Mouse (Mus musculus) heart, postnatal 0 days (tissue): ENCODE data around the gene Kif26b.

Experiments
- CTCF ChIP-seq: IDR thresholded peaks from 2 replicates; pipeline ENCODE4 v1.5.1; 2016; ENCODE audit warnings: antibody characterized with exemption, control low read depth, low read depth
- EP300 ChIP-seq: IDR thresholded peaks from 2 replicates; pipeline ENCODE4 v1.6.1; 2016; ENCODE audit warnings: antibody characterized with exemption, low read depth

GRCm38 (mm10) chr1:178677630-178678221, 148.8 kb downstream of the Kif26b start:
- TF ChIP-seq CTCF, result no peak
- no peak for TF ChIP-seq EP300
